Mouse (Mus musculus): ENCODE measurements at regions not wholly inside any gene's neighbourhood (a gene's known extent, or its start where the extent isn't known, plus 50 kb on each side); places are given as distances from the start of the nearest gene placed in this dataset.
A peak's percentile ranks its signal among the peaks of the same experiment; 100 is the strongest.

- intact Hi-C loops (cut with DNase I): no loop called here
- DNase-seq (ENCODE audit: extremely low spot score in 1 of 2, low spot score in 2 of 2): no peak
Measured at GRCm38 (mm10) chr12:25711186-25711585, 614.2 kb upstream of the Id2 start.

- DNase-seq (ENCODE audit: extremely low spot score in 1 of 2, low spot score in 2 of 2): no peak
- intact Hi-C loops (cut with DNase I): no loop called here
Measured at GRCm38 (mm10) chr12:25703023-25703400, 606.1 kb upstream of the Id2 start.

- intact Hi-C loops (cut with DNase I): no loop called here
- DNase-seq (ENCODE audit: extremely low spot score in 1 of 2, low spot score in 2 of 2): no peak
Measured at GRCm38 (mm10) chr12:25702176-25703022, 605.5 kb upstream of the Id2 start.

GRCm38 (mm10) chr12:25687063-25687462, 590.1 kb upstream of the Id2 start:
- no peak for DNase-seq (ENCODE audit: extremely low spot score in 1 of 2, low spot score in 2 of 2)
- intact Hi-C loops (cut with DNase I): no loop called here

GRCm38 (mm10) chr12:25676631-25677030, 579.7 kb upstream of the Id2 start:
- intact Hi-C loops (cut with DNase I): no loop called here
- DNase-seq (ENCODE audit: extremely low spot score in 1 of 2, low spot score in 2 of 2): no peak

GRCm38 (mm10) chr12:25668336-25668735, 571.4 kb upstream of the Id2 start:
- DNase-seq (ENCODE audit: extremely low spot score in 1 of 2, low spot score in 2 of 2): peak in 1 of 2 experiments; percentile 20
- intact Hi-C loops (cut with DNase I): loop anchor here (5.0 kb wide), 1 partner anchor 571 kb away; the partner anchor contains the start of gene Id2

- intact Hi-C loops (cut with DNase I): no loop called here
- DNase-seq (ENCODE audit: extremely low spot score in 1 of 2, low spot score in 2 of 2): no peak
Measured at GRCm38 (mm10) chr12:25654456-25654855, 557.5 kb upstream of the Id2 start.

GRCm38 (mm10) chr12:25650237-25650636, 553.3 kb upstream of the Id2 start:
- DNase-seq (ENCODE audit: extremely low spot score in 1 of 2, low spot score in 2 of 2): no peak

GRCm38 (mm10) chr12:25628081-25628480, 531.1 kb upstream of the Id2 start:
- intact Hi-C loops (cut with DNase I): loop anchor here (10.0 kb wide), 1 partner anchor 533 kb away; the partner anchor contains the start of gene Id2

More at GRCm38 (mm10) chr12:25650237-25650636, 553.3 kb upstream of the Id2 start:
- intact Hi-C loops (cut with DNase I): no loop called here

GRCm38 (mm10) chr12:25625858-25626257, 528.9 kb upstream of the Id2 start:
- no peak for DNase-seq (ENCODE audit: extremely low spot score in 1 of 2, low spot score in 2 of 2)
- intact Hi-C loops (cut with DNase I): loop anchor here (10.0 kb wide), 1 partner anchor 531 kb away; the partner anchor contains the start of gene Id2

More at GRCm38 (mm10) chr12:25628081-25628480, 531.1 kb upstream of the Id2 start:
- no peak for DNase-seq (ENCODE audit: extremely low spot score in 1 of 2, low spot score in 2 of 2)

- intact Hi-C loops (cut with DNase I): loop anchor here (10.0 kb wide), 1 partner anchor 529 kb away; the partner anchor contains the start of gene Id2
- DNase-seq (ENCODE audit: extremely low spot score in 1 of 2, low spot score in 2 of 2): no peak
Measured at GRCm38 (mm10) chr12:25623449-25623848, 526.5 kb upstream of the Id2 start.

- intact Hi-C loops (cut with DNase I): loop anchor here (10.0 kb wide), 1 partner anchor 526 kb away; the partner anchor contains the start of gene Id2
- DNase-seq (ENCODE audit: extremely low spot score in 1 of 2, low spot score in 2 of 2): peak in 1 of 2 experiments; percentile 53
Measured at GRCm38 (mm10) chr12:25621142-25621541, 524.2 kb upstream of the Id2 start.

GRCm38 (mm10) chr12:25617521-25617920, 520.6 kb upstream of the Id2 start:
- intact Hi-C loops (cut with DNase I): no loop called here
- DNase-seq (ENCODE audit: extremely low spot score in 1 of 2, low spot score in 2 of 2): no peak

- DNase-seq (ENCODE audit: extremely low spot score in 1 of 2, low spot score in 2 of 2): no peak
- intact Hi-C loops (cut with DNase I): no loop called here
Measured at GRCm38 (mm10) chr12:25615377-25615776, 518.4 kb upstream of the Id2 start.

- intact Hi-C loops (cut with DNase I): no loop called here
- DNase-seq (ENCODE audit: extremely low spot score in 1 of 2, low spot score in 2 of 2): no peak
Measured at GRCm38 (mm10) chr12:25613473-25613872, 516.5 kb upstream of the Id2 start.

GRCm38 (mm10) chr12:25609045-25609444, 512.1 kb upstream of the Id2 start:
- intact Hi-C loops (cut with DNase I): no loop called here
- DNase-seq (ENCODE audit: extremely low spot score in 1 of 2, low spot score in 2 of 2): peak in 1 of 2 experiments; percentile 37

- intact Hi-C loops (cut with DNase I): no loop called here
- DNase-seq (ENCODE audit: extremely low spot score in 1 of 2, low spot score in 2 of 2): no peak
Measured at GRCm38 (mm10) chr12:25605396-25605795, 508.5 kb upstream of the Id2 start.

- DNase-seq (ENCODE audit: extremely low spot score in 1 of 2, low spot score in 2 of 2): no peak
- intact Hi-C loops (cut with DNase I): no loop called here
Measured at GRCm38 (mm10) chr12:25590262-25590661, 493.3 kb upstream of the Id2 start.

GRCm38 (mm10) chr12:25585746-25586145, 488.8 kb upstream of the Id2 start:
- no peak for DNase-seq (ENCODE audit: extremely low spot score in 1 of 2, low spot score in 2 of 2)
- intact Hi-C loops (cut with DNase I): no loop called here

GRCm38 (mm10) chr12:25579407-25579806, 482.5 kb upstream of the Id2 start:
- no peak for DNase-seq (ENCODE audit: extremely low spot score in 1 of 2, low spot score in 2 of 2)
- intact Hi-C loops (cut with DNase I): no loop called here
